Mouse (Mus musculus) hindbrain, postnatal 0 days (tissue): ENCODE data around the gene Lrfn4. TPM values are rescaled to one million over a fixed set of nuclear protein-coding genes. Genes with fewer than 3 reads are reported as not detected.
A peak's percentile ranks its signal among the peaks of the same experiment; 100 is the strongest.

Experiments
- ATAC-seq: fragments of 200-750 bp; cut with Nextera tagmentation; 2 replicates; pipeline ENCODE4 v1.8.0; 2017; ENCODE audit warnings: mild to moderate bottlenecking, moderate TSS enrichment, moderate library complexity
- DNase-seq: peaks from one replicate; pipeline ENCODE4 v3.0.0-alpha.2; 2015; ENCODE audit warnings: low spot score
- H3K27ac ChIP-seq: fragments of 300-500 bp; sonication (generic); 2 replicates; pipeline ENCODE4 v1.5.1; 2014; ENCODE audit warnings: mild to moderate bottlenecking
- H3K27me3 ChIP-seq: fragments of 300-500 bp; sonication (generic); 2 replicates; pipeline ENCODE4 v1.6.1; 2014; ENCODE audit warnings: low read length, mixed read lengths; ENCODE audit not compliant: insufficient read depth
- H3K36me3 ChIP-seq: fragments of 300-500 bp; sonication (generic); 2 replicates; pipeline ENCODE4 v1.6.1; 2014; ENCODE audit warnings: low read length, mixed read lengths; ENCODE audit not compliant: insufficient read depth
- H3K4me1 ChIP-seq: fragments of 300-500 bp; sonication (generic); 2 replicates; pipeline ENCODE4 v1.6.1; 2014; ENCODE audit warnings: antibody characterized with exemption, low read length, mixed read lengths; ENCODE audit not compliant: insufficient read depth
- H3K4me2 ChIP-seq: fragments of 300-500 bp; sonication (generic); 2 replicates; pipeline ENCODE4 v1.6.1; 2014; ENCODE audit warnings: low read depth, mild to moderate bottlenecking, low read length, moderate library complexity, mixed read lengths
- H3K4me3 ChIP-seq: fragments of 300-500 bp; sonication (generic); 2 replicates; pipeline ENCODE4 v1.5.1; 2014; ENCODE audit warnings: low read length
- H3K9ac ChIP-seq: fragments of 300-500 bp; sonication (generic); replicated peaks from 2 replicates; pipeline ENCODE4 v1.6.1; 2014; ENCODE audit warnings: mild to moderate bottlenecking, low read length, moderate library complexity, mixed read lengths
- H3K9me3 ChIP-seq: fragments of 300-500 bp; sonication (generic); 2 replicates; pipeline ENCODE4 v1.6.1; 2016; ENCODE audit warnings: low read length, mixed read lengths
- CTCF ChIP-seq: IDR thresholded peaks from 2 replicates; pipeline ENCODE4 v1.5.1; 2016; ENCODE audit warnings: antibody characterized with exemption, control low read depth, low read depth
- WGBS: fragments of 180-500 bp; shearing (Covaris S2); extraction: QIAGEN DNeasy Blood & Tissue Kit; methylation state at CpG from one replicate; pipeline ENCODE4 v1.1.7; 2014; 5-methylcytosine and 5-hydroxymethylcytosine counted together
- polyA plus RNA-seq: library from polyadenylated mRNA; unstranded; fragments of >200 nt; fragmentation: Nextera tagmentation; extraction: Ambion mirVana; gene quantifications from 2 replicates; pipeline ENCODE4 v1.2.1, GENCODE M21; 2015
- total RNA-seq: library from RNA; depleted of rRNA; stranded (reverse); fragments of >200 nt; gene quantifications from 2 replicates; pipeline ENCODE4 v1.2.3, GENCODE M21; 2014; rRNA removed

Lrfn4 gene
- total RNA-seq = 172 and 178 TPM in 2 replicates
- polyA plus RNA-seq = 14.1 and 15.6 TPM in 2 replicates

DNA sequence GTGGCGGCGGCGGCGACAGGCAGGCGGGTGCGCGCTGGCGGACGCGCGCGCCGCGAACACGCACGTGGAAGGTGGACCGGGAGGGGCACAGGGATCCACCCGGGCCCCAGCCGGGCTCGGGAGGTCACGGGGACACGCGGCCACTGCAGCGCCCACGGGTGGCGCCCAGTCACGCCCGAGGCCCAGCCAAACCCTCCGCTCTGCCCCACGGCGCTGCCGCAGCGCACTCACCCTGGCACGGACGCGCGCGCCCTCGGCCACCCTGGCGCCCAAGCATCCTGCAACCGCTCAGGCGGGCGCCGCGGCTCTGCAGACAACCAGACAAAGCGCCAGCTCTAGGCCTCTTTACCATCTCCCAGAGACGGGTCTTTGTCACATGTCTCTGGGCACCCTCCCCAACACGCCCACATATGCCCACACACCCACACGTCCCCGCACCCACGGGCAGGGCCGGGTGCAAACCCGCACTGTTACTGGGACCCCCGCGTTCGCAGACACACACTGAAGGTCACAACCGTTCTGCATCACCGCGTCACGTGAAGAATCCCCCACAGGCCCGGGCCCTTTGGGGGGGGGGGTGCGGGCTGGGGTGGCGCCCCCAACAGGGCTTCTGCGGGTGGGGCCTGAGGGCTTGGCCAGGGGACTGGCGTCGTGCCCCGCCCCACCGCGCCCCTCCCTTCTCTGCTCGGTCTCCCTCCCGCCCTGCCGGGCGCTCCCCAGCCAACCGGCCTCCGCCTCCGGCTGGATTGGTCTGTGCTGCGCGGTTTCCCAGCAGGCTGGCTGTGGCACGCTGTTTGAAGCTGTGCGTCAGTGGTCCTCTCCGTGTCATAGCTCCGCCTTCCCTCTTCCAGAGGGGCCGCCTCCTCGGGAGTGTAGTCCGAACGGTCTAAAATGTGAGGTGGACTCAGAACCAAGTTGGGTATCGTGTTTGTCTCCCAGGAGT lies at the start of gene Lrfn4:
TSS of gene Lrfn4 (minus strand) at position 517 of the 943 bp plus-strand sequence.
- peak within 1 kb of the TSS; percentile 89 for H3K4me3 ChIP-seq
- H3K36me3 ChIP-seq = peaks cover 21% of the 10 kb centered on the region
- H3K9me3 ChIP-seq = no peaks in the 10 kb centered on the region
- peaks cover 23% of the 10 kb centered on the region for H3K4me1 ChIP-seq
- H3K4me2 ChIP-seq = peak within 1 kb of the TSS; percentile 82
- DNase-seq (peak; percentile 95), ATAC-seq (peak; percentile 94)
- H3K9ac ChIP-seq = peak within 1 kb of the TSS; percentile 97
- peak within 1 kb of the TSS; percentile 91 for H3K27ac ChIP-seq
- H3K27me3 ChIP-seq = no peaks in the 10 kb centered on the region
- TF ChIP-seq CTCF = no peak
- 2% methylated on average over 72 of the region's 87 CpGs for WGBS

DNA sequence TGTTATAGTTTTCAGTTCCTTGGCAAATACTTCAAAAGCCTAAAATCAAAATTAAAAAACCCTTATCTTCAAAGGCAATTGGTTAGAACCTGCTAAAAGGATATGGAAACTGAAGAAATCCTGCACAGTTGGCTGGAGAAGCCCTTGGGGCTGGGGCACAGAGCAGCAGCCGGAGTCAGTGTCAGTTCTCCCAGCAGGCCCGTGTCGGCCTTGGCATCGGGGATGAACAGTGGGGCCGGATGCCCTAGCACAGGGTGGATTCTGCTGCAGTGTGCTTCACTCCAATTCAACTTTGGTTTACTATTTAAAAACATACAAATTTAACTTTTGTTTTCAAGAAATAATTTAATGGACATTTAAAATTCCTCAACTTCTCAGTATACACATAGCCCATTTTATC lies 42.7 kb upstream of the Lrfn4 start:
- DNase-seq (no peak), ATAC-seq (no peak)
- Histone ChIP-seq H3K27ac (no peak overlapping the region), H3K27me3 (no peaks in the 10 kb centered on the region), H3K4me3 (no peak overlapping the region), H3K36me3 (no peaks in the 10 kb centered on the region), H3K4me2 (no peak overlapping the region), H3K9ac (no peak overlapping the region), H3K9me3 (no peaks in the 10 kb centered on the region), H3K4me1 (no peaks in the 10 kb centered on the region)
- TF ChIP-seq CTCF = no peak
- WGBS = 83% methylated on average over 5 of the region's 5 CpGs

DNA sequence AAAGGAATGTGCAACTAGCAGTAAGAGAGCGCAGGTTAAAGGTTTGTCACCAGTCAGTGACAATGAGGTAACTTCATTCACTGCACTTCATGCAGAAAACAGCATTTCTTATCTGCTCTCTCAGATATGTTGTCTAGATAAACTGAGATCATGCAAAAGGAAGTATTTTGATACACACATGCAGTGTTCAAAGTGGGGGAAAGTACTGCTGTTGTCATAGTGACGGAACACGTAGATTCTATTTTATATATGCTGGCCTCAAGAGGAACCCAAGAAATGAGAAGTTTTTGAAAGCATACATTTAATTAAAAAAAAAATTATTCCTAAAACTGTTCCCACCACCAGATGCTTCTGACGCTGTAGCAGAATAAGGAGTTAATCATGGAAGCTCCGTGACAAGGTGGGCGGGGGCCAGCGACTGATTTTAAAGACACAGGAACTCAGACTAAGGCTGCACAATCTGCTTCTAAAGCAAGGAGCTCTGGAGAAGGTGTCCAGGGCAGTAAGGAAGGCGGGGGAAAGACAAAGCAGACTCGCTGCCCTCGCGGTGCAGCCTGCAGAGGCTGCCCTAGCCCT lies 31.5 kb upstream of the Lrfn4 start:
- H3K36me3 ChIP-seq = no peaks in the 10 kb centered on the region
- no peak for TF ChIP-seq CTCF
- no peak for ATAC-seq
- no peak overlapping the region for H3K4me3 ChIP-seq
- H3K4me1 ChIP-seq = no peaks in the 10 kb centered on the region
- no peaks in the 10 kb centered on the region for H3K27me3 ChIP-seq
- no peak overlapping the region for H3K9ac ChIP-seq
- no peak overlapping the region for H3K27ac ChIP-seq
- no peak overlapping the region for H3K4me2 ChIP-seq
- no peak for DNase-seq
- no peaks in the 10 kb centered on the region for H3K9me3 ChIP-seq
- 61% methylated on average over 11 of the region's 11 CpGs for WGBS

DNA sequence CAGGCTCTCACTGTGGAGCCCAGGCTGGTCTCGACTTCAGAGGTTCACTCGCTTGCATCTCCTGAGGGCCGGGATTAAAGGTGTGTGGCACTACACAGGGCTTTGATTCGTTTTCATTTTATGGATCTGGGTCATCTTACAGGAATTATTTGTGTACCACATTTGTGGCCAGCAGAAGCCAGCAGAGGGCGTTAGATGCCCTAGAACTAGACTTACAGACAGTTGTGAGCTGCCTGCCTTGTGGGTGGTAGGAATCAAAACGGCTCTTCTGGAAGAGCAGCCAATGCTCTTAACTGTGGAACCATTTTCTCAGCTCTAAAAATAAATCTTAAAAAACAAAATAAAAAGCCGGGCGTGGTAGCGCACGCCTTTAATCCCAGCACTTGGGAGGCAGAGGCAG lies 28.8 kb upstream of the Lrfn4 start:
- no peak overlapping the region for H3K4me2 ChIP-seq
- ATAC-seq (no peak), DNase-seq (peak; percentile 78)
- no peak overlapping the region for H3K9ac ChIP-seq
- WGBS = 44% methylated on average over 10 of the region's 10 CpGs
- peak; percentile 69 for TF ChIP-seq CTCF
- H3K4me3 ChIP-seq = no peak overlapping the region
- H3K27me3 ChIP-seq = no peaks in the 10 kb centered on the region
- no peak overlapping the region for H3K27ac ChIP-seq
- no peaks in the 10 kb centered on the region for H3K36me3 ChIP-seq
- H3K9me3 ChIP-seq = no peaks in the 10 kb centered on the region
- no peaks in the 10 kb centered on the region for H3K4me1 ChIP-seq

DNA sequence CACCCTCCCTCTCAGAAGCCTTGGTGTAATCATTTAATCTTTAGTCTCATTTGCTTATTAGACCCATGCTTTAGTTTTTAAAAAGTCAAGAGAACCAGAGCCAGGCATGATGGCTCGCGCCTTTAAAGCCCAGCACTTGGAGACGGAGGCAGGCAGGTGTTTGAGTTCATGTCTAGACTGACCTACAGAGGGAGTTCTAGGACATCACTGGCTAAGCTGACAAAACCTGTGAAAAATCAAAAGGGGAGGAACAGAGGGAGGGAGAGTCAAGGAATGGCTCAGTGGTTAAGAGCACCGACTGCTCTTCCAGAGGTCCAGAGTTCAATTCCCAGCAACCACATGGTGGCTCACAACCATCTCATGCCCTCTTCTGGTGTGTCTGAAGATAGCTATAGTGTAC lies 20.5 kb upstream of the Lrfn4 start:
- Histone ChIP-seq H3K4me1 (no peaks in the 10 kb centered on the region), H3K4me2 (no peak overlapping the region), H3K36me3 (no peaks in the 10 kb centered on the region), H3K9ac (no peak overlapping the region), H3K4me3 (no peak overlapping the region), H3K27ac (no peak overlapping the region), H3K9me3 (no peaks in the 10 kb centered on the region), H3K27me3 (no peaks in the 10 kb centered on the region)
- 71% methylated on average over 4 of the region's 4 CpGs for WGBS
- no peak for DNase-seq
- TF ChIP-seq CTCF = peak; percentile 15; the same call in 1 of the 2 replicates
- ATAC-seq = no peak

DNA sequence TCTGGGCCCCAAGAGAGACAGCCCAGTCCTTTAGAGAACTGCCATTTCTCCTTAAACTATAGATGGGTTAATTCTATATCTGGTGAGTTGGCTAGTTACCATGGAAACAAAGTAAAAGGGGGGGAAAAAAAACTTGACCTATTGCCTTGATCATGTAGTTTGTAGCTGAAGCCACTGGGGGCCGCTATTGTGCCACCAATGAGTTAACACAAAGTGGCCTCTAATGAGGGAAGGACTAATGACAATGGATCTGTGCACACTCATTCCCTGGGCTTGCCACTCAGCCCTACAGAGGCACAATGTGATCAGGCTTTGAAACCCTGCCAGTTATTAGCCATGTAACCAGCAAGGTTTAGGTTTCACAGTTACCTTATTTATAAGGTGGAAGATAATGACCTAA lies 13.4 kb upstream of the Lrfn4 start:
- Histone ChIP-seq H3K9me3 (no peaks in the 10 kb centered on the region), H3K4me2 (no peak overlapping the region), H3K27ac (peak overlapping the region; percentile 23; the same call in 1 of the 2 replicates), H3K4me1 (peaks cover 10% of the 10 kb centered on the region; the same call in 1 of the 2 replicates), H3K36me3 (0 out of 2 replicates have a peak, but pooled peaks cover 2% of the 10 kb centered on the region), H3K9ac (no peak overlapping the region), H3K27me3 (no peaks in the 10 kb centered on the region), H3K4me3 (no peak overlapping the region)
- WGBS = 0% methylated on average over 1 of the region's 1 CpGs
- peak; percentile 52; the same call in 1 of the 2 replicates for ATAC-seq
- DNase-seq = peak; percentile 90
- TF ChIP-seq CTCF = peak; percentile 93
